17 mouse cellular contexts compared by ENCODE assay signal in genomic region chr8:117462701-117463284, GRCm38 (mm10). TPM values are rescaled to one million over a fixed set of nuclear protein-coding genes. Genes with fewer than 3 reads are reported as not detected.
DNase-seq lines count a peak whose midpoint lies in the region; ATAC-seq and TF ChIP-seq lines count a peak whose summit lies in the region.
"Had no signal": no experiment of that assay in that cellular context is flagged by ENCODE, and none has a peak within 500 bp of the region (broad histone marks: within the 10 kb centered on the region; RNA-seq: fewer than 3 reads in every experiment).

No protein-coding gene starts in this region.

- peak overlapping the region; percentile 39; the same call in 1 of the 2 replicates for H3K27ac ChIP-seq in forebrain, embryonic 14.5 days (ENCODE audit: low read depth, low read length)
- H3K27ac ChIP-seq in forebrain, embryonic 10.5 days, result no peak overlapping the region
- H3K27ac ChIP-seq in kidney, embryonic 14.5 days (ENCODE audit: low read depth, low read length), result no peak overlapping the region
- H3K27ac ChIP-seq in CH12.LX (ENCODE audit: insufficient read depth, low read depth), result no peak overlapping the region
- H3K27ac ChIP-seq in hindbrain, postnatal 0 days, result no peak overlapping the region
- H3K27ac ChIP-seq: embryonic facial prominence, embryonic 12.5 days; heart, embryonic 10.5 days; lung, embryonic 15.5 days had no signal

- H3K4me2 ChIP-seq in forebrain, embryonic 14.5 days (ENCODE audit: low read length), result no peak overlapping the region
- no peak overlapping the region for H3K4me2 ChIP-seq in kidney, embryonic 14.5 days (replicated peaks; ENCODE audit: low read depth, low read length)
- H3K4me2 ChIP-seq in CH12.LX (ENCODE audit: insufficient read depth, low read depth, poor library complexity, severe bottlenecking), result no peak overlapping the region
- H3K4me2 ChIP-seq in hindbrain, postnatal 0 days (ENCODE audit: low read depth, low read length), result no peak overlapping the region
- H3K4me2 ChIP-seq: embryonic facial prominence, embryonic 12.5 days; lung, embryonic 15.5 days had no signal

- intact Hi-C loops in left cerebral cortex, postnatal 36 days (cut with DNase I), result loop anchor here (10.0 kb wide), 1 partner anchor 208 kb away; the partner anchor contains the start of gene Cmip

- no peaks in the 10 kb centered on the region for H3K27me3 ChIP-seq in forebrain, embryonic 14.5 days (replicated peaks; ENCODE audit: control insufficient read depth, insufficient read depth, low read length)
- no peaks in the 10 kb centered on the region for H3K27me3 ChIP-seq in forebrain, embryonic 10.5 days (ENCODE audit: poor library complexity, severe bottlenecking)
- no peaks in the 10 kb centered on the region for H3K27me3 ChIP-seq in kidney, embryonic 14.5 days (ENCODE audit: control insufficient read depth, insufficient read depth, low read length)
- no peaks in the 10 kb centered on the region for H3K27me3 ChIP-seq in CH12.LX (replicated peaks)
- H3K27me3 ChIP-seq in hindbrain, postnatal 0 days (ENCODE audit: insufficient read depth, low read length), result no peaks in the 10 kb centered on the region
- H3K27me3 ChIP-seq: embryonic facial prominence, embryonic 12.5 days; lung, embryonic 15.5 days had no signal

- dilution Hi-C loops in CH12.LX (cut with MboI; ENCODE audit: extremely low pct_ligation_motif_present, extremely low pct_unique_long_range_greater_than_20kb, low sequenced_read_pairs), result no loop called here

- no peaks in the 10 kb centered on the region for H3K9me3 ChIP-seq in forebrain, embryonic 14.5 days (replicated peaks; ENCODE audit: control insufficient read depth, low read length)
- no peaks in the 10 kb centered on the region for H3K9me3 ChIP-seq in forebrain, embryonic 10.5 days
- H3K9me3 ChIP-seq in kidney, embryonic 14.5 days (ENCODE audit: control insufficient read depth, low read length), result no peaks in the 10 kb centered on the region
- no peaks in the 10 kb centered on the region for H3K9me3 ChIP-seq in CH12.LX (replicated peaks; ENCODE audit: low read length)
- H3K9me3 ChIP-seq in hindbrain, postnatal 0 days (ENCODE audit: low read length), result no peaks in the 10 kb centered on the region
- H3K9me3 ChIP-seq: embryonic facial prominence, embryonic 12.5 days; heart, embryonic 10.5 days; lung, embryonic 15.5 days had no signal

- peak; percentile 29 for DNase-seq in forebrain, embryonic 14.5 days (ENCODE audit: low spot score)
- DNase-seq in forebrain, embryonic 10.5 days (ENCODE audit: extremely low spot score, low spot score), result no peak
- DNase-seq in kidney, postnatal 4 days, result peak; percentile 30 to 47
- DNase-seq in CH12.LX (ENCODE audit: extremely low read depth), result no peak
- DNase-seq in hindbrain, postnatal 0 days (ENCODE audit: low spot score), result no peak
- DNase-seq in left cerebral cortex, postnatal 36 days (ENCODE audit: low spot score in 2 of 2), result no peak
- no peak for DNase-seq in layer of hippocampus, adult 11-12 months (ENCODE audit: low spot score)
- DNase-seq: adrenal gland, postnatal 10 days; cerebellum, postnatal 14 days; gastrocnemius, postnatal 25 days; right cerebral cortex, postnatal 4 days; thymus, postnatal 14 days had no signal

- no peak overlapping the region for H3K4me3 ChIP-seq in forebrain, embryonic 14.5 days (ENCODE audit: low read depth, low read length)
- H3K4me3 ChIP-seq in forebrain, embryonic 10.5 days, result no peak overlapping the region
- no peak overlapping the region for H3K4me3 ChIP-seq in kidney, embryonic 14.5 days (ENCODE audit: low read length)
- no peak overlapping the region for H3K4me3 ChIP-seq in CH12.LX (replicated peaks in 1 of 3; ENCODE audit: low read depth in 2 of 3, low read length in 2 of 3, poor library complexity in 1 of 3)
- H3K4me3 ChIP-seq in hindbrain, postnatal 0 days (ENCODE audit: low read length), result no peak overlapping the region
- H3K4me3 ChIP-seq: embryonic facial prominence, embryonic 12.5 days; heart, embryonic 10.5 days; lung, embryonic 15.5 days had no signal

- no peaks in the 10 kb centered on the region for H3K79me2 ChIP-seq in CH12.LX (replicated peaks; ENCODE audit: control insufficient read depth, extremely low read depth, insufficient read depth, poor library complexity, severe bottlenecking)

- in situ Hi-C loops in CH12.LX (cut with MboI; ENCODE audit: low pct_ligation_motif_present, low pct_unique_long_range_greater_than_20kb, low sequenced_read_pairs), result no loop called here

- ATAC-seq in forebrain, embryonic 14.5 days, result peak; percentile 50
- ATAC-seq in kidney, embryonic 14.5 days (ENCODE audit: low FRiP score, low TSS enrichment), result no peak
- peak; percentile 24; the same call in 1 of the 2 replicates for ATAC-seq in hindbrain, postnatal 0 days
- ATAC-seq: intestine, embryonic 16.5 days had no signal

- WGBS in forebrain, embryonic 14.5 days, result 54% methylated on average over 11 of the region's 11 CpGs
- 91% methylated on average over 11 of the region's 11 CpGs for WGBS in forebrain, embryonic 10.5 days
- 45% methylated on average over 11 of the region's 11 CpGs for WGBS in kidney, embryonic 14.5 days
- WGBS in hindbrain, postnatal 0 days, result 37% methylated on average over 11 of the region's 11 CpGs

- TF ChIP-seq POLR2A in CH12.LX (IDR thresholded peaks at IDR 0.05; ENCODE audit: low read depth, low read length), result no peak

- H3K9ac ChIP-seq in forebrain, embryonic 14.5 days (ENCODE audit: low read length), result no peak overlapping the region
- H3K9ac ChIP-seq in kidney, embryonic 14.5 days (ENCODE audit: low read depth, low read length), result no peak overlapping the region
- no peak overlapping the region for H3K9ac ChIP-seq in CH12.LX (ENCODE audit: insufficient read depth, low read depth)
- H3K9ac ChIP-seq in hindbrain, postnatal 0 days (replicated peaks; ENCODE audit: low read length), result no peak overlapping the region
- H3K9ac ChIP-seq: embryonic facial prominence, embryonic 12.5 days; lung, embryonic 15.5 days had no signal

- TF ChIP-seq CTCF in CH12.LX (conservative IDR thresholded peaks at IDR 0.05 in 1 of 2, IDR thresholded peaks at IDR 0.05 in 1 of 2; ENCODE audit: low read depth in 2 of 2, low read length in 2 of 2), result no peak
- no peak for TF ChIP-seq CTCF in hindbrain, postnatal 0 days (IDR thresholded peaks at IDR 0.05; ENCODE audit: low read depth)

- TF ChIP-seq RAD21 in CH12.LX (IDR thresholded peaks at IDR 0.05; ENCODE audit: low read depth, low read length), result no peak

- TF ChIP-seq EP300 in CH12.LX (IDR thresholded peaks at IDR 0.05; ENCODE audit: low read length), result no peak

- H3K4me1 ChIP-seq in forebrain, embryonic 14.5 days (ENCODE audit: control insufficient read depth, insufficient read depth, low read length), result no peaks in the 10 kb centered on the region
- H3K4me1 ChIP-seq in forebrain, embryonic 10.5 days, result peaks cover 12% of the 10 kb centered on the region
- H3K4me1 ChIP-seq in kidney, embryonic 14.5 days (ENCODE audit: control insufficient read depth, insufficient read depth, low read length), result no peaks in the 10 kb centered on the region; the same call in 1 of the 2 replicates
- peaks cover 9 to 28% of the 10 kb centered on the region in 2 experiments for H3K4me1 ChIP-seq in CH12.LX (ENCODE audit: control insufficient read depth in 1 of 2, insufficient read depth in 2 of 2)
- H3K4me1 ChIP-seq in hindbrain, postnatal 0 days (ENCODE audit: insufficient read depth, low read length), result no peaks in the 10 kb centered on the region
- H3K4me1 ChIP-seq: lung, embryonic 15.5 days had no signal

- H3K36me3 ChIP-seq in forebrain, embryonic 14.5 days (ENCODE audit: control insufficient read depth, insufficient read depth, low read length), result peaks cover 20% of the 10 kb centered on the region
- peaks cover 26% of the 10 kb centered on the region for H3K36me3 ChIP-seq in forebrain, embryonic 10.5 days (replicated peaks)
- peaks cover 3% of the 10 kb centered on the region; the same call in 1 of the 2 replicates for H3K36me3 ChIP-seq in kidney, embryonic 14.5 days (ENCODE audit: control insufficient read depth, insufficient read depth, low read length)
- H3K36me3 ChIP-seq in CH12.LX (replicated peaks in 1 of 2; ENCODE audit: control insufficient read depth in 1 of 2, insufficient read depth in 1 of 2, low read length in 1 of 2), result peaks cover under 1 to 32% of the 10 kb centered on the region in 2 experiments
- H3K36me3 ChIP-seq in hindbrain, postnatal 0 days (ENCODE audit: insufficient read depth, low read length), result 0 out of 2 replicates have a peak, but pooled peaks cover under 1% of the 10 kb centered on the region

TF ChIP-seq in CH12.LX, 34 proteins besides CTCF, POLR2A, EP300 and RAD21:
- TF ChIP-seq UBTF (IDR thresholded peaks at IDR 0.05; ENCODE audit: low read depth, low read length) (peak; percentile 60; the same call in 1 of the 2 replicates), USF2 (conservative IDR thresholded peaks at IDR 0.05; ENCODE audit: low read depth, low read length) (no peak), MAX (IDR thresholded peaks at IDR 0.05; ENCODE audit: low read length) (no peak), GABPA (IDR thresholded peaks at IDR 0.05; ENCODE audit: insufficient replicate concordance, low read depth, low read length) (no peak), TBP (conservative IDR thresholded peaks at IDR 0.05; ENCODE audit: low read depth, low read length) (peak; percentile 60; the same call in 1 of the 2 replicates), CHD2 (IDR thresholded peaks at IDR 0.05; ENCODE audit: low read length) (no peak), MAZ (IDR thresholded peaks at IDR 0.05; ENCODE audit: low read depth, low read length) (no peak)

RNA-seq across cellular contexts. Expression of gene Plcg2, which starts 35.3 kb away (rescaled TPM):
- 0.45 and 0.58 TPM in 2 replicates for polyA plus RNA-seq in forebrain, embryonic 14.5 days (2014; fragmentation: Nextera tagmentation; extraction: Ambion mirVana)
- polyA plus RNA-seq in forebrain, embryonic 10.5 days (2016; fragmentation: Nextera tagmentation; extraction: Ambion mirVana), result 6.1 and 6.2 TPM in 2 replicates
- 2.6 and 5.0 TPM in 2 replicates for polyA plus RNA-seq in kidney, embryonic 14.5 days (2014; fragmentation: Nextera tagmentation; extraction: Ambion mirVana)
- total RNA-seq in CH12.LX (2012; rRNA removed) (194 and 205 TPM in 2 replicates), CH12.LX (2014; rRNA removed) (129 and 139 TPM in 2 replicates)
- polyA plus RNA-seq in CH12.LX (2012; ENCODE audit: insufficient read length, low read depth), result 177 and 196 TPM in 2 replicates
- total RNA-seq in hindbrain, postnatal 0 days (2014; rRNA removed), result 2.5 and 3.6 TPM in 2 replicates
- polyA plus RNA-seq in hindbrain, postnatal 0 days (2015; fragmentation: Nextera tagmentation; extraction: Ambion mirVana), result 1.5 and 1.6 TPM in 2 replicates
- total RNA-seq in left cerebral cortex, postnatal 36 days (2021), result 1 to 10 TPM; 2.6 to 2.8 TPM

Comparison
In these comparisons a context has a peak if more than half of its experiments do, and no peak if none do; other contexts are left out.
1. DNase-seq: peak in forebrain, embryonic 14.5 days (single experiment) and kidney, postnatal 4 days (2 of 2); none in forebrain, embryonic 10.5 days (single experiment), CH12.LX (single experiment), hindbrain, postnatal 0 days (single experiment), left cerebral cortex, postnatal 36 days (0 of 2) and layer of hippocampus, adult 11-12 months (single experiment).
2. RNA of gene Plcg2, which starts 35.3 kb away (polyA plus RNA-seq): 177 to 196 TPM in CH12.LX; 6.1 to 6.2 TPM in forebrain, embryonic 10.5 days, 2.6 to 5.0 TPM in kidney, embryonic 14.5 days, 1.5 to 1.6 TPM in hindbrain, postnatal 0 days and 0.45 to 0.58 TPM in forebrain, embryonic 14.5 days; every median in the first group is over 10 times any median in the second.